Mouse (Mus musculus) frontal cortex, postnatal 10 days (tissue): ENCODE measurements around the gene A630073D07Rik.
"Not testable (repeated sequence)": the region's sequence is repeated elsewhere in the genome, so short reads cannot be mapped to it uniquely, and the experiment has no call there.

Experiments
- DNase-seq, 2 experiments: peaks; one replicate each; pipeline ENCODE4 v3.0.0; 2022; ENCODE audit warnings: low spot score in 2 of 2, mixed read lengths in 1 of 2

Gene A630073D07Rik

GRCm38 (mm10) chr6:132651426-132651825, at the start of gene A630073D07Rik:
A630073D07Rik (minus strand) TSS chr6:132651526.
- DNase-seq, result no peak

GRCm38 (mm10) chr6:132700907-132701306, 49.6 kb upstream of the A630073D07Rik start, which contains the start of gene Tas2r121:
Tas2r121 (minus strand) TSS chr6:132701007.
- no peak for DNase-seq

GRCm38 (mm10) chr6:132691596-132691995, 40.3 kb upstream of the A630073D07Rik start:
- DNase-seq, result not testable (repeated sequence)

GRCm38 (mm10) chr6:132656653-132657052, 5.3 kb upstream of the A630073D07Rik start, which contains the start of gene Tas2r120:
Tas2r120 (plus strand) TSS chr6:132656953.
- no peak for DNase-seq

GRCm38 (mm10) chr6:132649399-132649798, 1.9 kb downstream of the A630073D07Rik start:
- no peak for DNase-seq

DNA sequence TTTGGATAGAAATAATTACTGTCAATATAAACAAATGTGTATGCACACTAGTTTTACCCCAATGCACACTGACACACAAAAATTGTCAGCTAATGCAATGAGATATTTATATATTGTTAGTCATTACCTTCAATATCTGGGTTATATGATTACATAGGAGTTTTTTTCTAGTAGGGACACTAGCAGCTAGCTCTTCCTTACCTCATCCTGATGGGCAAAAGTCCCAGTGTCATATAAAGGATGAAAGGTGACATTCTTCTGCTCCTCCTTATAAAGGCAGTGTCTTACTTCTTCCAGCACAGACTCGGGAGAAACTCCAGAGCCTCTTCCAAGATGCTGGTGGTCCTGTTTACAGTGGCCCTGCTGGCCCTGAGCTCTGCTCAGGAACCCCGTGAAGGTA, 55.7 kb downstream of the A630073D07Rik start, which contains the start of gene Prp2:
Gene Prp2 (plus strand): TSS at position 301 of the 400 bp plus-strand sequence.
- not testable (repeated sequence) for DNase-seq
